Mouse (Mus musculus) spleen, postnatal 36 days (tissue): ENCODE results near the gene Sept6.

ENCODE experiments used
- DNase-seq, 2 experiments: peaks; one replicate each; pipeline ENCODE4 v3.0.0; 2022; ENCODE audit warnings: low spot score in 2 of 2, mixed read lengths in 1 of 2

Sept6 gene

GRCm38 (mm10) chrX:36991694-36992093, at the start of gene Sept6:
Sept6 (minus strand) TSS chrX:36991794.
- DNase-seq: no peak

- no peak for DNase-seq
These were observed 36.8 kb upstream of the Sept6 start for GRCm38 (mm10) chrX:37028378-37028777.

GRCm38 (mm10) chrX:37023652-37024309, 32.2 kb upstream of the Sept6 start:
- DNase-seq: no peak

- DNase-seq: peak; percentile 23 to 29
These were observed 31.1 kb upstream of the Sept6 start for GRCm38 (mm10) chrX:37022690-37023089.

GRCm38 (mm10) chrX:37019045-37019444, 27.5 kb upstream of the Sept6 start:
- DNase-seq: no peak

- DNase-seq: no peak
These were observed 26.6 kb upstream of the Sept6 start for GRCm38 (mm10) chrX:37018150-37018654.

GRCm38 (mm10) chrX:37013870-37014269, 22.3 kb upstream of the Sept6 start:
- no peak for DNase-seq

- peak; percentile 66 to 67 for DNase-seq
These were observed 555 bp downstream of the Sept6 start for GRCm38 (mm10) chrX:36991039-36991438.

- peak; percentile 11 to 19 for DNase-seq
These were observed 1.7 kb downstream of the Sept6 start for GRCm38 (mm10) chrX:36989752-36990404.

GRCm38 (mm10) chrX:36989234-36989751, 2.3 kb downstream of the Sept6 start:
- DNase-seq: peak; percentile 85 to 88

GRCm38 (mm10) chrX:36988754-36989153, 2.8 kb downstream of the Sept6 start:
- peak; percentile 12 to 17 for DNase-seq

- DNase-seq: no peak
These were observed 3.7 kb downstream of the Sept6 start for GRCm38 (mm10) chrX:36987851-36988250.

- DNase-seq: no peak
These were observed 6.6 kb downstream of the Sept6 start for GRCm38 (mm10) chrX:36985041-36985440.

- DNase-seq: peak; percentile 29 to 32
These were observed 7.8 kb downstream of the Sept6 start for GRCm38 (mm10) chrX:36983654-36984311.

- peak in 1 of 2 experiments; percentile 11 for DNase-seq
These were observed 8.5 kb downstream of the Sept6 start for GRCm38 (mm10) chrX:36982892-36983653.

- peak; percentile 74 to 76 for DNase-seq
These were observed 10.9 kb downstream of the Sept6 start for GRCm38 (mm10) chrX:36980563-36981187.

- DNase-seq: no peak
These were observed 13.7 kb downstream of the Sept6 start for GRCm38 (mm10) chrX:36977863-36978262.

GRCm38 (mm10) chrX:36976980-36977379, 14.6 kb downstream of the Sept6 start:
- no peak for DNase-seq

- no peak for DNase-seq
These were observed 15.3 kb downstream of the Sept6 start for GRCm38 (mm10) chrX:36976272-36976671.

- DNase-seq: no peak
These were observed 16.7 kb downstream of the Sept6 start for GRCm38 (mm10) chrX:36974905-36975304.

- no peak for DNase-seq
These were observed 18.6 kb downstream of the Sept6 start for GRCm38 (mm10) chrX:36972951-36973471.
